Mouse (Mus musculus): ENCODE measurements around the gene Zpbp2. TPM values are rescaled to one million over a fixed set of nuclear protein-coding genes. Genes with fewer than 3 reads are reported as not detected.

The Zpbp2 gene
- total and polyA plus RNA-seq, 3 experiments: 0.12 to 0.58 TPM; not detected in 1

DNA sequence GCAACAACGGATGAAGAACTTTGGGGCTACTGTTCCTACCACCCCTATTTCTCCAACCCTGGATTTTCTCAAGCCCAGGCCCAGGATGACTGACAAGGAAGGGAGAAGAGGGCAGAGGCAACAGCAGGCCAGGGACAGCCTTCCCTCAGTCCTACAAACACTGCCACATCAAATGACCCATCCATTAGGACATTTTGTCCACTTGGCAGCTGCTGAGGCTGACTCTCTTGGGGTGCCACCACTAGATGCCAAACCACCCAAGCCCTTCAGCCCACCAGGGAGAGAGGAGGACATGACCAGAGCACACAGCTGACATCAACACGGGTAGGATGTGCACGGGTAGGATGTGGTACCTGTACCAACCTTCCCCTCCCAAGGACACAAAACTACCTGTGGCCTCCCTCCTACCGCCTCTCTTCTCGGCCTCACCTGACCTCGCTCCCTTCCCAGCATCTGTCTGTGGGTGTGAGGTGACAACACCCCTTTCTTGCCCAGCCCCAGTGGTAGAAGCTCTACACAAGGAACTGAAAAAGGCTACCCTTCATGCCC lies 33.8 kb downstream of the Zpbp2 start:
- Histone ChIP-seq H3K9me3 (replicated peaks; ENCODE audit: insufficient read depth, low read length) (no peaks in the 10 kb centered on the region), H3K27me3 (ENCODE audit: control insufficient read depth in 1 of 2, insufficient read depth in 2 of 2, low read length in 2 of 2) (no peaks in the 10 kb centered on the region), H3K4me3 (ENCODE audit: control insufficient read depth in 1 of 2, insufficient read depth in 1 of 2, low read depth in 2 of 2, low read length in 2 of 2) (no peak overlapping the region), H3K27ac (ENCODE audit: control insufficient read depth, low read depth, low read length) (peak overlapping the region; percentile 45), H3K36me3 (ENCODE audit: control insufficient read depth in 1 of 2, insufficient read depth in 2 of 2, low read length in 2 of 2) (peaks cover 2 to 70% of the 10 kb centered on the region in 2 experiments; a peak in 3 of 4 replicates), H3K79me2 (ENCODE audit: control insufficient read depth, insufficient read depth, low read length, poor library complexity) (peaks cover 30% of the 10 kb centered on the region), H3K9ac (ENCODE audit: control insufficient read depth, low read depth, low read length, poor library complexity, severe bottlenecking) (peak overlapping the region; percentile 90), H3K4me1 (ENCODE audit: control insufficient read depth in 1 of 2, insufficient read depth in 2 of 2, low read length in 2 of 2) (peaks cover 48 to 77% of the 10 kb centered on the region in 2 experiments)
- no peak for DNase-seq (ENCODE audit: low read depth, low spot score)
- TF ChIP-seq POLR2AphosphoS5 (IDR thresholded peaks at IDR 0.05; ENCODE audit: borderline replicate concordance, low read depth, low read length): peak; percentile 57; the same call in 1 of the 2 replicates
- no peak for TF ChIP-seq BHLHE40 (IDR thresholded peaks at IDR 0.05; ENCODE audit: borderline replicate concordance, low read depth, low read length)
- TF ChIP-seq MAFK (IDR thresholded peaks at IDR 0.05; ENCODE audit: borderline replicate concordance, low read depth, low read length): no peak

DNA sequence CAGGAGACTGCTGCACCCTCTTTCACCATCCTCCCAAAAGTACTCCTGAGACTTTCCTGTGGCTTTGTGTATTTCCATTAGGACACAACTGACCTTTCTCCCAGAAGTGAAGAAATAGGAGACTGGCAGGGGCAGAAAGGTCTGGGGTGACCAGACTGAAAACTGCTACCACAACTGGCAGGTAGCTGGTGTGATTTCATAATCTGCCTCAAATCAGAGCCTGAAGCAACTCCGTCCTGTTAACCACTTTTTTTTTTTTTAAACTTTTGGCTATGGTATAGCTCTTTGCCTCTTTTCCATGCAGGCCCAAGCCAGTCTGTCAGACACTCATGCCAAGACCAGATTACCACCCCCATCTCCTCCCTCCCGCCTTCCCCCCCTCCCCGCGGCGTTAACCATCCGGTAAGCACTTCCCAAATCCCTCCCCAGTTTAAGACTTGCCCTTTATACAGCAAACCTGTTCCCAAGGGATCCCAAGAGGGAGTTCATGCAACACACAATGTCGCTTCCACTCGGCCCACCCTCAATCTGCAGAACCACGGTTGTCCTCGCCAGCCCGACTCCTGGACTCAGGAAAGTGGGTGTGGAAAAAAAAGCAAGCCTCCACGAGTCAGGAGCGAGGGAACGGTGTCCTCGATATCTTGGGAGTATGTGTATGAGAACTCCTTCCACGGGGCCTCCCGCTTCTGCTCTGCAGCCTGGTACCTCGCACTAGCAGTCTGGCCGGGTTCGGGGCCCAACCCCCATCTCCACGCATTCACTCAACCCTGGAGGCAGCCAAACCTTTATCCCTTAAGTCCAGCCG lies 35.4 kb downstream of the Zpbp2 start:
- no peaks in the 10 kb centered on the region; a peak in 1 of 4 replicates for H3K27me3 ChIP-seq (ENCODE audit: control insufficient read depth in 1 of 2, insufficient read depth in 2 of 2, low read length in 2 of 2)
- H3K9me3 ChIP-seq (replicated peaks; ENCODE audit: insufficient read depth, low read length): no peaks in the 10 kb centered on the region
- DNase-seq (ENCODE audit: low read depth, low spot score): peak; percentile 47
- peak overlapping the region; percentile 82 to 83 for H3K4me3 ChIP-seq (ENCODE audit: control insufficient read depth in 1 of 2, insufficient read depth in 1 of 2, low read depth in 2 of 2, low read length in 2 of 2)
- H3K79me2 ChIP-seq (ENCODE audit: control insufficient read depth, insufficient read depth, low read length, poor library complexity): peaks cover 30% of the 10 kb centered on the region
- H3K36me3 ChIP-seq (ENCODE audit: control insufficient read depth in 1 of 2, insufficient read depth in 2 of 2, low read length in 2 of 2): peaks cover 2 to 54% of the 10 kb centered on the region in 2 experiments; a peak in 3 of 4 replicates
- peak overlapping the region; percentile 42 for H3K27ac ChIP-seq (ENCODE audit: control insufficient read depth, low read depth, low read length)
- TF ChIP-seq ELF1 (IDR thresholded peaks at IDR 0.05; ENCODE audit: low read depth, low read length) (no peak), ZNF384 (IDR thresholded peaks at IDR 0.05; ENCODE audit: low read depth, low read length) (peak; percentile 58; the same call in 1 of the 2 replicates)
- H3K9ac ChIP-seq (ENCODE audit: control insufficient read depth, low read depth, low read length, poor library complexity, severe bottlenecking): peak overlapping the region; percentile 90
- H3K4me1 ChIP-seq (ENCODE audit: control insufficient read depth in 1 of 2, insufficient read depth in 2 of 2, low read length in 2 of 2): peaks cover 39 to 61% of the 10 kb centered on the region in 2 experiments

DNA sequence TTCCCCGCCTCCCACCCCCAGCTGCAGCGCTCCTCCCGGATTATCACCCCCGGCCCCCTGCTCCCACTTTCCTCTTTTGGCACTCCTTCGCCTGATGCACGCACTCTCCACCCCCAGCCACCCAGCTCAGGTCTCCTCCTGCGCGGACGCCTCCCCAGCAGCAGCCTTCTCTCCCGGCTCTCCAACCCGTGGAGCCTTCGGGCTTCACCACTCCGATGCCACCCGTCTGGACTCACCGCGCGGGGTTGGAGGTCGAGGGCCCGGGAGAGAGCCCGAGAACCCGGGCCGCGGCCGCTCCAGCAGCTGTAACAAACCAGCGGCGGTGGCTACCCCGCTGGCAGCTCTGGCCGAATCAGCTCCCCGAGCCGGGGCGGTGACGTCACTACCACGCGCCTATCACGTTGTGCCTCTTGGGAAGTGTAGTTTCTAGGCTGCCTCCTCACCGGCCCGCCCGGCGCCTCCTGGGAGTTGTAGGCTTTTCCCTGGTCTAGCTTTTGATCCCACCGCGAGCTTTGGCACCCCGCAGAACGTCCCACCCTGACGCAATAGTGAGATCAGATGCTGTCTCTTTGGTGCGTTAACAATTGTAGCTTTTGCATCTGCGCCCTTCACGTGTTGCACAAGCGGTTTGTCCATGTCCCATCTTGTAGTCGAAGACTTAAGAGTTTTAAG lies 36.1 kb downstream of the Zpbp2 start, which contains the start of gene Ormdl3:
Gene Ormdl3 (minus strand): TSS at position 477 of the 672 bp plus-strand sequence.
- Histone ChIP-seq H3K36me3 (ENCODE audit: control insufficient read depth in 1 of 2, insufficient read depth in 2 of 2, low read length in 2 of 2) (peaks cover 2 to 48% of the 10 kb centered on the region in 2 experiments; a peak in 3 of 4 replicates), H3K9me3 (replicated peaks; ENCODE audit: insufficient read depth, low read length) (no peaks in the 10 kb centered on the region), H3K79me2 (ENCODE audit: control insufficient read depth, insufficient read depth, low read length, poor library complexity) (peaks cover 30% of the 10 kb centered on the region), H3K4me3 (ENCODE audit: control insufficient read depth in 1 of 2, insufficient read depth in 1 of 2, low read depth in 2 of 2, low read length in 2 of 2) (peak within 1 kb of the TSS; percentile 82 to 83), H3K4me1 (ENCODE audit: control insufficient read depth in 1 of 2, insufficient read depth in 2 of 2, low read length in 2 of 2) (peaks cover 37 to 56% of the 10 kb centered on the region in 2 experiments), H3K9ac (ENCODE audit: control insufficient read depth, low read depth, low read length, poor library complexity, severe bottlenecking) (peak within 1 kb of the TSS; percentile 90), H3K27ac (ENCODE audit: control insufficient read depth, low read depth, low read length) (peak within 1 kb of the TSS; percentile 98), H3K27me3 (ENCODE audit: control insufficient read depth in 1 of 2, insufficient read depth in 2 of 2, low read length in 2 of 2) (no peaks in the 10 kb centered on the region; a peak in 1 of 4 replicates)
- peak; percentile 100 for DNase-seq (ENCODE audit: low read depth, low spot score)
- TF ChIP-seq MEF2A (IDR thresholded peaks at IDR 0.05; ENCODE audit: extremely low read depth, insufficient replicate concordance, low read depth, low read length, poor library complexity, severe bottlenecking) (no peak; the same call in 1 of the 2 replicates), ELF1 (IDR thresholded peaks at IDR 0.05; ENCODE audit: low read depth, low read length) (peak; percentile 69), UBTF (IDR thresholded peaks at IDR 0.05; ENCODE audit: borderline replicate concordance, insufficient read depth, low read depth, low read length) (0 out of 2 replicates have a peak, but pooled peaks have one; percentile 33), GABPA (IDR thresholded peaks at IDR 0.05; ENCODE audit: low read depth, low read length) (no peak), KAT2A (conservative IDR thresholded peaks at IDR 0.05; ENCODE audit: low read depth, low read length) (peak; percentile 98), NELFE (IDR thresholded peaks at IDR 0.05; ENCODE audit: low read depth, low read length) (peak; percentile 86), MAFK (IDR thresholded peaks at IDR 0.05; ENCODE audit: borderline replicate concordance, low read depth, low read length) (no peak), ZNF384 (IDR thresholded peaks at IDR 0.05; ENCODE audit: low read depth, low read length) (peak; percentile 32; the same call in 1 of the 2 replicates), SIN3A (IDR thresholded peaks at IDR 0.05; ENCODE audit: low read length) (peak; percentile 99), JUND (IDR thresholded peaks at IDR 0.05; ENCODE audit: low read depth, low read length) (no peak), BHLHE40 (IDR thresholded peaks at IDR 0.05; ENCODE audit: borderline replicate concordance, low read depth, low read length) (peak; percentile 50), EP300 (IDR thresholded peaks at IDR 0.05; ENCODE audit: low read depth in 1 of 2, low read length in 2 of 2) (peak in 1 of 2 experiments; percentile 44; a peak in 1 of 4 replicates), MAZ (IDR thresholded peaks at IDR 0.05; ENCODE audit: low read depth, low read length) (peak; percentile 92), CHD2 (IDR thresholded peaks at IDR 0.05; ENCODE audit: low read length) (peak; percentile 74), E2F4 (IDR thresholded peaks at IDR 0.05; ENCODE audit: borderline replicate concordance, low read depth, low read length) (no peak), MYB (IDR thresholded peaks at IDR 0.05; ENCODE audit: low read depth, low read length) (no peak; the same call in 1 of the 2 replicates), POLR2AphosphoS5 (IDR thresholded peaks at IDR 0.05; ENCODE audit: borderline replicate concordance, low read depth, low read length) (no peak), TCF12 (IDR thresholded peaks at IDR 0.05; ENCODE audit: low read depth, low read length) (peak; percentile 67), ZMIZ1 (IDR thresholded peaks at IDR 0.05; ENCODE audit: low read depth, low read length) (peak; percentile 75)
